Mouse (Mus musculus) kidney, adult 2 months (tissue): Measurements from ENCODE around the gene Deup1.

Experiments used
- CTCF ChIP-seq: fragments of 200-500 bp; conservative IDR thresholded peaks from 2 replicates; pipeline ENCODE4 v1.5.1; 2011; ENCODE audit warnings: low read depth, mild to moderate bottlenecking, control low read depth, low read length, moderate library complexity, mixed read lengths; ENCODE audit not compliant: insufficient read depth, insufficient read length
- POLR2A ChIP-seq: fragments of 200-500 bp; IDR thresholded peaks from one replicate; pipeline ENCODE4 v1.6.1; 2011; ENCODE audit warnings: low read depth, low read length, control low read depth

DNA sequence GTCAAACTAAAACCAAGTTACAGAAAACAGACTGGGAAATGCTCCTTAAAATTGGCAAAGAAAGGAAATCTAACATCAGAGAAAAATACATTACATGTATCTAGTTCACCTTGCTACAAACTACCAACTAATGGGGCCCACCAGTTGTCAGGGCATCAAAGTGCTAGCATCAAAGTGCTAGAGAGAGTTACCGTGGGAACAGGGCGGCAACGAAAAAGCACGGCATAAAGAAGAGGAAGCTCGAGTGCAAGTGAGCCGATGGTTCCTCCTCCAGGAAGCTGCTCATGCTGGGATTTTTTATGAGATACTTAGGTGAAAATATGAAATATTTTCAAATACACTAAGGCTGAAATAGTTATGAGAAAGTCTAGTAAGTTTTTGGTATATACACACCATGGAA lies 47.6 kb downstream of the Deup1 start:
- TF ChIP-seq POLR2A (no peak), CTCF (no peak)
